Mouse (Mus musculus): ENCODE measurements around the gene Gm45837. TPM values are rescaled to one million over a fixed set of nuclear protein-coding genes. Genes with fewer than 3 reads are reported as not detected.
A peak's percentile ranks its signal among the peaks of the same experiment; 100 is the strongest.

Gene Gm45837
- total RNA-seq, 1 experiment from 2014 or later, result 8.9 TPM

GRCm38 (mm10) chr7:101458278-101458781 lies 47.6 kb downstream of the Gm45837 start:
- no peak for ATAC-seq (replicated peaks; ENCODE audit: insufficient number of reproducible peaks, low FRiP score, low TSS enrichment, poor library complexity, severe bottlenecking)

- no peak for ATAC-seq (replicated peaks; ENCODE audit: insufficient number of reproducible peaks, low FRiP score, low TSS enrichment, poor library complexity, severe bottlenecking)
Observed at GRCm38 (mm10) chr7:101459305-101459813, 48.7 kb downstream of the Gm45837 start.

- no peak for ATAC-seq (replicated peaks; ENCODE audit: insufficient number of reproducible peaks, low FRiP score, low TSS enrichment, poor library complexity, severe bottlenecking)
Observed at GRCm38 (mm10) chr7:101459923-101460607, 49.4 kb downstream of the Gm45837 start.

DNA sequence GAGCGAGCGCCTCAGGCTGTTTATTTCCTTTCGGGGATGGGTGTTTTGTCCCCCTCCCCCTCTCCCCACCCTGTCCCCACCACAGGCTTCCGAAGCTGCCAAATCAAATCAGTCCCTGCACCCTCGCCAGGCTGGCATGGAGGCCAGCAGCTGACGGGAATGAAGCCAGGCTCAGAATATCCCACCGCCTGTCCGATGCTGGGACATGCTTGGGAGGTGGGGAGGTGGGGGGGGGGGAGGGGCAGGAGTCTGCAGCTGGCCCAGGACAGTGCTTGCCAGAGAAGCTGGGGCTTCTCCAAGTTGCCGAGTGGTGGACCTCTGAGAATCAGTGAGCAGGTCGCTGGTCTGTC lies 49.9 kb downstream of the Gm45837 start:
- ATAC-seq (replicated peaks; ENCODE audit: insufficient number of reproducible peaks, low FRiP score, low TSS enrichment, poor library complexity, severe bottlenecking), result no peak

- ATAC-seq (replicated peaks; ENCODE audit: insufficient number of reproducible peaks, low FRiP score, low TSS enrichment, poor library complexity, severe bottlenecking), result no peak
Observed at GRCm38 (mm10) chr7:101461571-101461970, 50.9 kb downstream of the Gm45837 start.

DNA sequence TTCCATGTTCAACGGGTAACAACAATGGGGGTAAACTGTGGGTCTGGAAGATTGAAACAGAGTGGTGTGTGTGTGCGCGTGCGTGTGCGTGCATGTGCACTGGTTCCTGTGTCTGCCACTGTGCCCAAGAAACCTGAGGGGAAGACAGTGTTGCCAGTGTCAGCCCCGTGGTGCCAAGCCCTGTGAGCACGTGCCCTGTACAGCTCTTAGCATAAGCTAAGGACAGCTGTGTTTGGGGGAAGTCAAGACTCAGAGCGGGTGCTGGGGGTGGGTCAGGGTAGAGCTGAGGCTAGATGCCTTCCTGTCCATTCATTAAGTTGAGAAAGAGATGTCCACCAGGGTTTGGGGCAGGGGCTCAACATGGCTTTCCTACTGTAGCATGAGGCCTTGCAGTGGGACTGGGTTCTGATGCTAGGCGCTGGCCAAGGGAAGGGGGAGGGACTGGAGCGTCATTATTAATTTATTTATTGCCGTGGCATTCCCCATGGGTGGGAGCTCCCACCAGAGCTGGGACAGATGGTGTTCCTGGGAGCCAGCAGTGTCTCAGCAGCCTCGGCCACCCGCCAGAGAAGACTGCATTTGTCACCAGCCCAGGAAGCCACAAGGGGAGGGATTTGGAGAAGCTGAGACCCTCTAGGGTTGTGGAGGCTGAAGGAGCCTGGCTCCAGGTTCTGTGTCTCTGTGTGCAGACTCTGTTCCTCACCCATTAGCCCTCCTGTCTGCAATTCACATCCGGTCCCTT lies 51.8 kb downstream of the Gm45837 start:
- ATAC-seq (replicated peaks; ENCODE audit: insufficient number of reproducible peaks, low FRiP score, low TSS enrichment, poor library complexity, severe bottlenecking), result no peak

DNA sequence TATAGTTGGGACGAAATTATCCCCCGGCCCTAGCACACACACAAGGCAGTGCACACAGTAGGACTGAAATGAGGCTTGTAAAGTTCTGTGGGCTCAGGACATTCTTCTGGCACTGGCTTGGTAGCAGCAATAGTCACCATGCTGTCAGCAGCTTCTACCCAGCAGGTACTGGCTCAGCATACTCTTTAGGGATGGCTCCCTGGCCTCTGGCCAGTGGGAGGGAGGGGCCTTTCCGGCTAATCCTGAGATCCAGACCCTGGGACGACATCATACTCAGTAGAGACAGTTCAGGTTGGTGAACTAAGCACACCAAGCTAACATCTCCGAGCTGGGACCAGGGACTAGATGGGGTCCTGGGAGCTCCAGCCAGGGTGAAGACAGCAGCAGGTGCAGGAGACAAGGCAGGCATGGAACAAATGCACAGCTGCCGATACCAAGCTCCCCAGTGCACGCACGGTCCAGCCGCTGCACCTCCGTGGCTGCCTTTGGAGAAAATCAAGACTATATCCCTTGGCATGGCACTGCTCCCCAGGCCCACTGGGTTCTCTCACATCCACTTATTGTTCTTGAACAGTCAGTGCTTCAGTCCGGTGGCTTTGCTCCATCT lies 53.1 kb downstream of the Gm45837 start:
- no peak for ATAC-seq (replicated peaks; ENCODE audit: insufficient number of reproducible peaks, low FRiP score, low TSS enrichment, poor library complexity, severe bottlenecking)

- ATAC-seq (replicated peaks; ENCODE audit: insufficient number of reproducible peaks, low FRiP score, low TSS enrichment, poor library complexity, severe bottlenecking), result no peak
Observed at GRCm38 (mm10) chr7:101464927-101465326, 54.2 kb downstream of the Gm45837 start.

GRCm38 (mm10) chr7:101465392-101465791 lies 54.7 kb downstream of the Gm45837 start:
- ATAC-seq (replicated peaks; ENCODE audit: insufficient number of reproducible peaks, low FRiP score, low TSS enrichment, poor library complexity, severe bottlenecking), result no peak

- ATAC-seq (replicated peaks; ENCODE audit: insufficient number of reproducible peaks, low FRiP score, low TSS enrichment, poor library complexity, severe bottlenecking), result peak; percentile 71
Observed at GRCm38 (mm10) chr7:101465850-101466580, 55.3 kb downstream of the Gm45837 start.

GRCm38 (mm10) chr7:101466581-101467081 lies 55.9 kb downstream of the Gm45837 start:
- peak; percentile 64 for ATAC-seq (replicated peaks; ENCODE audit: insufficient number of reproducible peaks, low FRiP score, low TSS enrichment, poor library complexity, severe bottlenecking)

- no peak for ATAC-seq (replicated peaks; ENCODE audit: insufficient number of reproducible peaks, low FRiP score, low TSS enrichment, poor library complexity, severe bottlenecking)
Observed at GRCm38 (mm10) chr7:101471423-101471822, 60.7 kb downstream of the Gm45837 start.

- no peak for ATAC-seq (replicated peaks; ENCODE audit: insufficient number of reproducible peaks, low FRiP score, low TSS enrichment, poor library complexity, severe bottlenecking)
Observed at GRCm38 (mm10) chr7:101471968-101472480, 61.3 kb downstream of the Gm45837 start.

DNA sequence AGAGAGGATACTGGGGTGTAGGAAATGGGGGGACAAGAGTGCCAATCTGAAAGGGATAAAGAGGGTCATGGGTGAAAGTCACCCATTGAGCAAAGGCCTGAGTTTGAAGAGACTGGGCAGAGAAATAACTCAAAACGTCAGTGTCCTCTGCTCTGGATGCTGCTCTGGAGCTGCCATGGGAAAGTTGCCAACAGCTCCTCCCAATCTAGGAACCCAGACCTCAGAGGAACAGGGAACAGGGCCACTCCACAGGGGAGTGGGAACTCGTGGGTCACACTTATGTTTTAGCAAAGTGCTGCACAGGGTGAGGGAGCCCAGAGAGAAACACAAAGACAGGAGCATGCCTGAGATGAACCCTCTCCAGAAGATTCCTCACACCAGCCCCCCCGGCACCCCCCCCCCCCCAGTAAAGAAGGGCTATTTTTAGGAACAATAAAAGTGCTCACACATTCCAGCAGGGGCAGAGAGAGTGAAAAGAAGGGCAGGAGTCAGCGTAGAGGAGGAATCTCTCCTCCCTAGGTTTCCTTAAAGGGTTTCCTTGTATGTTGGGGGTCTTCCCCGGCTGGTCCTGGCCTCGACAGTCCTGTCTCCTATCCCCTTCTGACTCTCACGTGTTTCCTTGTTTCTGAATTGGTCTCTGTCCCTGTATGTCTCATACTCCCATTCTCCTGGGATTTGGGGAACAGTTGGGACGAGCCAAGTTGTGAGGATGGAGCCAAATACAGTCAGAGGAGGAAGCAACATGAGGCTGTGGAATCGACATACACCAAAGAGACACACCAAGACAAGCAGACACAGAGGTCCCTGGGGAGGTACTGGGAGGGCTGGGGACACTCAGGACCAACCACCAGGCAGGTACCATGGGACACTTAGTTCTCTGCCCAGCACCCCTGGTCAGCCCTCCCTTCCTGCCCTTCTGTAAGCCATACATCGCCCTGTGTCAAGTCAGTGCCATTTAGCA lies 62.2 kb downstream of the Gm45837 start:
- ATAC-seq (replicated peaks; ENCODE audit: insufficient number of reproducible peaks, low FRiP score, low TSS enrichment, poor library complexity, severe bottlenecking), result no peak

GRCm38 (mm10) chr7:101474399-101474811 lies 63.7 kb downstream of the Gm45837 start:
- ATAC-seq (replicated peaks; ENCODE audit: insufficient number of reproducible peaks, low FRiP score, low TSS enrichment, poor library complexity, severe bottlenecking), result no peak

DNA sequence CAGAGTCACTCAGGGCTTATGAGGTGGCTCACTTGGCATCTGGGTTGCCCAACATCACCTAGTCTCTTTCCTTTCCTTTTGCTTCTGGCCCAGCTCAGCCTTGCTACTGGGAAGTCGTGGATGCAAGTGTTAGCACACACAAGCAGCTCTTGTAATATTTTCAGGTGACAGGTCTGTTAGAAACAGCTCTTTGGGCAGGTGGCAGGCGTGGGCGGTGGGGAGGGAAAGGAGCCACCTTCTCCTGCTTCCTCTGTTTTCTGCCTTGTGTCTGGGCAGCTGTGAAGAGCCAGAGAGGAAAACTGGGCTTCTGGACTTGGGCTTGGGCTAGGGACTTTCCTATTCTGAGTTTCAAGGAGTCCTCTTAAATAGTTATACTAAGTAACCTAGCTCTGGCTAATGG lies 65.3 kb downstream of the Gm45837 start:
- ATAC-seq (replicated peaks; ENCODE audit: insufficient number of reproducible peaks, low FRiP score, low TSS enrichment, poor library complexity, severe bottlenecking), result no peak

GRCm38 (mm10) chr7:101476493-101476892 lies 65.8 kb downstream of the Gm45837 start:
- no peak for ATAC-seq (replicated peaks; ENCODE audit: insufficient number of reproducible peaks, low FRiP score, low TSS enrichment, poor library complexity, severe bottlenecking)
